Mouse (Mus musculus): ENCODE measurements around the gene Klhdc7b. TPM values are rescaled to one million over a fixed set of nuclear protein-coding genes. Genes with fewer than 3 reads are reported as not detected.
A peak's percentile ranks its signal among the peaks of the same experiment; 100 is the strongest.

Klhdc7b gene
- polyA plus RNA-seq, 1 experiment, result 0.19 TPM

DNA sequence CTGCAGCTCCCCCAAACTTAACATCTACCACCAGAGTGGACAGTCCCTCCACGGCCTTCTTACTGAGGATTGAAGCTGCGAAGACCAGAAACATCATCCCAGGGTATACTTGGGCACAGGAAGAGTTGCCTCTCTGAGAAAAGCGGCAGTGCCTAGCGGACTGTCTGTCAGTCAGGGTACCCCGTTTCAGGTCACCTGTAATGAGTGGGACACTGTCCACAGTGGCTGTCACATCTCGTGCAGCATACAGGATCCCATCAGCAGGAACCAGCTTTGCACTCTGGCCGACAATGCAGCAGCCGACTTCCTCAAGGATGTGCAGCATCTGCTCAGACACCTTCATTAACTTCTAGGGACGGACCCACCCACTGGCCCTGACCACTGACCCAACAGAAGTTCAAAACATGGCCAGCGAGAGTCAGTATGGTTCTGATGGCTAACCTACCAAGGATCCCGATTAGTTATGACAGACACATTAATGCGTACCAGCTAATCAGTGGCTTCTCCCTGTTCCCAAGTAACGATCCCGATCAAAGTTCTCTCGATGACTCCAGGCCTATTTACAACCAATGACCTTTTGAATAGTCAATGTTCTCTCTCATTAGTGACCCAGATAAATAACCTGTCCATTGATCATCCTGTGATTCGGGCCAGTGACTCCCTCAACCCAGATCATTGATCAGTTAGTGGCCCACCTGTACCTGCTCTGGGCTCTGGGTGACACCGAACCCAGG lies 9.7 kb upstream of the Klhdc7b start:
- Histone ChIP-seq H3K36me3 (ENCODE audit: control insufficient read depth, insufficient read depth, low read length) (no peaks in the 10 kb centered on the region), H3K27ac (ENCODE audit: control insufficient read depth, insufficient read depth, low read depth, low read length) (no peak overlapping the region; the same call in 1 of the 2 replicates), H3K4me1 (ENCODE audit: control insufficient read depth, insufficient read depth, low read length) (peaks cover 37% of the 10 kb centered on the region), H3K27me3 (ENCODE audit: control insufficient read depth, insufficient read depth, low read length) (peaks cover 2% of the 10 kb centered on the region; the same call in 1 of the 2 replicates), H3K4me3 (ENCODE audit: control insufficient read depth, low read depth, low read length) (peak overlapping the region; percentile 91)
- TF ChIP-seq POLR2A (IDR thresholded peaks at IDR 0.05; ENCODE audit: control insufficient read depth, low read depth, low read length) (0 out of 2 replicates have a peak, but pooled peaks have one; percentile 11), CTCF (IDR thresholded peaks at IDR 0.05; ENCODE audit: control insufficient read depth, insufficient read depth, insufficient replicate concordance, low read depth, low read length) (no peak)

DNA sequence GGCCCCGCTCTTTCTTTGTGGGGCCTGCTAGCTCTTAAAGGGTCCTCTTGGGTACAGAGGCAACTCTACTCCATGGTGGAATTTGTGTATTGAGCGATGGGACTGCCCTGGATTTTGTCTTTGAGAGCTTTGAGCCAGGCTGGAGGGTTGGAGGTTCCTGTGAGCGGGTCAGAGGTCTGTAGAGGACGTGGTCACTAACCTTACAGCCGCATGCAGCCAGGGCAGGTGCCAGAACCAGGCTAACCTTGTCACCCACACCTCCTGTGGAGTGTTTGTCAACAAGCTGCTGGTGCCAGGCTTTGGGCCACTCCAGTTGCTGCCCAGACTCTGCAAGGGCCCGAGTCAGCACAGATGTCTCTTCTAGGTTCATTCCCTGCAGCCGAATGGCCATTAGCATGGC lies 8.7 kb upstream of the Klhdc7b start:
- TF ChIP-seq POLR2A (IDR thresholded peaks at IDR 0.05; ENCODE audit: control insufficient read depth, low read depth, low read length) (no peak), CTCF (IDR thresholded peaks at IDR 0.05; ENCODE audit: control insufficient read depth, insufficient read depth, insufficient replicate concordance, low read depth, low read length) (no peak)
- Histone ChIP-seq H3K4me3 (ENCODE audit: control insufficient read depth, low read depth, low read length) (no peak overlapping the region), H3K27me3 (ENCODE audit: control insufficient read depth, insufficient read depth, low read length) (peaks cover 2% of the 10 kb centered on the region; the same call in 1 of the 2 replicates), H3K27ac (ENCODE audit: control insufficient read depth, insufficient read depth, low read depth, low read length) (no peak overlapping the region), H3K4me1 (ENCODE audit: control insufficient read depth, insufficient read depth, low read length) (peaks cover 37% of the 10 kb centered on the region), H3K36me3 (ENCODE audit: control insufficient read depth, insufficient read depth, low read length) (no peaks in the 10 kb centered on the region)

DNA sequence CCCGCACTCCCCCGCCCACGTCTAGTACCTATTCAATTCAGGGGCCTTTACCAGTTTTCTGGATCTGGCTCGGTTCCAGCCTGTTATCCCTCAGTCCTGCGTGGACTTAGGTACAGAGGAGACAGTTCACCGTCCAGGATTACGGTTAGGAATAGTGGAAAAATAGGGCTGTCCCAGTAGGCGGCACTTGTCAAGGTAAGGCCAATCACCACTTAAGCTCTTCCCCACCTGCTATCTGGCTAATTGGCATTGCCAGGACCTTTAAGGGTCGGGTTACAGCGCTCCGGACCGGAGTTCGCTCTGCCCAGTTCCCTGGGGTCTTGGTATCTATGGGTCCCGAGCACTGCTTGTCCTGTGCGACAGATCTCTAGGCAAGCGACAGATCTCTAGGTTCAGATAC lies 7.8 kb upstream of the Klhdc7b start, which contains the start of gene Tymp:
Tymp (minus strand) TSS at position 83 of the 400 bp plus-strand sequence.
- no peaks in the 10 kb centered on the region for H3K36me3 ChIP-seq (ENCODE audit: control insufficient read depth, insufficient read depth, low read length)
- TF ChIP-seq CTCF (IDR thresholded peaks at IDR 0.05; ENCODE audit: control insufficient read depth, insufficient read depth, insufficient replicate concordance, low read depth, low read length) (no peak), POLR2A (IDR thresholded peaks at IDR 0.05; ENCODE audit: control insufficient read depth, low read depth, low read length) (no peak)
- peaks cover 2% of the 10 kb centered on the region; the same call in 1 of the 2 replicates for H3K27me3 ChIP-seq (ENCODE audit: control insufficient read depth, insufficient read depth, low read length)
- H3K4me1 ChIP-seq (ENCODE audit: control insufficient read depth, insufficient read depth, low read length), result peaks cover 37% of the 10 kb centered on the region
- H3K27ac ChIP-seq (ENCODE audit: control insufficient read depth, insufficient read depth, low read depth, low read length), result no peak within 1 kb of the TSS; the same call in 1 of the 2 replicates
- peak within 1 kb of the TSS; percentile 77 for H3K4me3 ChIP-seq (ENCODE audit: control insufficient read depth, low read depth, low read length)

DNA sequence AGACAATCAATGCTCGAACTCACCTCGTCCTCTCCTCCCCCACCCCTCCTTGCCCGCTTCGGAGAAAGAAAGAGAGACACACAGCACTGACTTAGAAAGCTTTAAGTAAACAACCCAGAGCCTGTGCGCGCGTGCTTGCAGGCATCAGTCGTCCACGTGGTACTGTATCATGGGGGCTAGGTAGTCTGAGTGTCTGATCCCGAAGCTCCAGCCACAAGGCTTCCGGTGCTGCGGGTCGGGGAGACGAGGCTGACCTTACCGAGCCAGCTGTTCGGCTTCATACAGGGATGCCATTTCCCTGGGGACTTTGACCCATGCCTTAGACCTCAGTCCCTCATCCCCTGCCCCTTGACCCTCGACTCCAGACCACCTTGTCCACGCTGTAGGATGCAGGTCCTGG lies 7.4 kb upstream of the Klhdc7b start:
- Histone ChIP-seq H3K36me3 (ENCODE audit: control insufficient read depth, insufficient read depth, low read length) (no peaks in the 10 kb centered on the region), H3K27ac (ENCODE audit: control insufficient read depth, insufficient read depth, low read depth, low read length) (no peak overlapping the region), H3K27me3 (ENCODE audit: control insufficient read depth, insufficient read depth, low read length) (peaks cover 2% of the 10 kb centered on the region; the same call in 1 of the 2 replicates), H3K4me3 (ENCODE audit: control insufficient read depth, low read depth, low read length) (peak overlapping the region; percentile 32), H3K4me1 (ENCODE audit: control insufficient read depth, insufficient read depth, low read length) (peaks cover 37% of the 10 kb centered on the region)
- no peak; the same call in 1 of the 2 replicates for TF ChIP-seq CTCF (IDR thresholded peaks at IDR 0.05; ENCODE audit: control insufficient read depth, insufficient read depth, insufficient replicate concordance, low read depth, low read length)
- TF ChIP-seq POLR2A (IDR thresholded peaks at IDR 0.05; ENCODE audit: control insufficient read depth, low read depth, low read length), result 0 out of 2 replicates have a peak, but pooled peaks have one; percentile 16

GRCm38 (mm10) chr15:89377938-89378828 lies 6.5 kb upstream of the Klhdc7b start:
- H3K4me1 ChIP-seq (ENCODE audit: control insufficient read depth, insufficient read depth, low read length), result peaks cover 34% of the 10 kb centered on the region
- peaks cover 2% of the 10 kb centered on the region; the same call in 1 of the 2 replicates for H3K27me3 ChIP-seq (ENCODE audit: control insufficient read depth, insufficient read depth, low read length)
- no peak for TF ChIP-seq CTCF (IDR thresholded peaks at IDR 0.05; ENCODE audit: control insufficient read depth, insufficient read depth, insufficient replicate concordance, low read depth, low read length)
- peak; percentile 37; the same call in 1 of the 2 replicates for TF ChIP-seq POLR2A (IDR thresholded peaks at IDR 0.05; ENCODE audit: control insufficient read depth, low read depth, low read length)
- H3K4me3 ChIP-seq (ENCODE audit: control insufficient read depth, low read depth, low read length), result peak overlapping the region; percentile 77
- H3K27ac ChIP-seq (ENCODE audit: control insufficient read depth, insufficient read depth, low read depth, low read length), result no peak overlapping the region; the same call in 1 of the 2 replicates
- H3K36me3 ChIP-seq (ENCODE audit: control insufficient read depth, insufficient read depth, low read length), result no peaks in the 10 kb centered on the region

DNA sequence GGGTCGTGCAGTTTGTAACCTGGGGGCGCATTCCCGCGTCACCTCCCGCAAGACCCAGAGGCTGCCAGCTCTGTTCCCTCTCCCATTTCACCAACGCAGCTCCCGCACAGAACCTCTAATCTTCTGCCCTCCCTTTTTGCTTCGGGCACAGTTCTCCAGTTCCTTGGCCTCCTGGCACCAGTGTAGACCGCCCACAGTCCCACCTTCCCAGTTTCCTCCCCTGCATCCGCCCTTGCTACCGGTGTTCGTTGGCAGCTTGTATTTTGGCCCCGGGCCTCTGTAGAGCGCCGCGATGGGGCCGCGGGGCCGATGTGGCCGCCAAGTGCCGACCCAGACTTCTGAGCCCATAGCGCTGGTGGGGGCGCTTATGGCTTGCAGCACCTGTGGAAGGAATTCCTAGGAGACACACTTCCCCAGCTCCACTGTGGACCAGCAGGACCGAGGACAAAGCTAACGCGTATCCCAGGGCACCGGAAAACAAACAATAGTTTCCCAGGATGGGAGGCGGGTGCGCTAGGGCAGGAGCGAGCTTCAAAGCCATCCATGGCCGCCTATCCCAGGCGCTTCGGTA lies 5.8 kb upstream of the Klhdc7b start, which contains the start of gene Odf3b:
Odf3b (minus strand) TSS at position 452 of the 571 bp plus-strand sequence.
- H3K4me1 ChIP-seq (ENCODE audit: control insufficient read depth, insufficient read depth, low read length), result peaks cover 33% of the 10 kb centered on the region
- TF ChIP-seq CTCF (IDR thresholded peaks at IDR 0.05; ENCODE audit: control insufficient read depth, insufficient read depth, insufficient replicate concordance, low read depth, low read length) (no peak), POLR2A (IDR thresholded peaks at IDR 0.05; ENCODE audit: control insufficient read depth, low read depth, low read length) (peak; percentile 18; the same call in 1 of the 2 replicates)
- peak within 1 kb of the TSS; percentile 77 for H3K4me3 ChIP-seq (ENCODE audit: control insufficient read depth, low read depth, low read length)
- H3K36me3 ChIP-seq (ENCODE audit: control insufficient read depth, insufficient read depth, low read length), result no peaks in the 10 kb centered on the region
- H3K27ac ChIP-seq (ENCODE audit: control insufficient read depth, insufficient read depth, low read depth, low read length), result peak within 1 kb of the TSS; percentile 59
- H3K27me3 ChIP-seq (ENCODE audit: control insufficient read depth, insufficient read depth, low read length), result peaks cover 2% of the 10 kb centered on the region; the same call in 1 of the 2 replicates

Measured in testis, adult 2 months (tissue).